Mouse (Mus musculus) embryo, embryonic 11 days (tissue): Measurements from ENCODE around the gene Gm21987.

Experiments
- DNase-seq: peaks from one replicate; pipeline ENCODE4 v3.0.0-alpha.2; 2015

Gm21987 gene

GRCm38 (mm10) chr16:38372876-38373275 is 26.0 kb downstream of the Gm21987 start:
- DNase-seq, result no peak

DNA sequence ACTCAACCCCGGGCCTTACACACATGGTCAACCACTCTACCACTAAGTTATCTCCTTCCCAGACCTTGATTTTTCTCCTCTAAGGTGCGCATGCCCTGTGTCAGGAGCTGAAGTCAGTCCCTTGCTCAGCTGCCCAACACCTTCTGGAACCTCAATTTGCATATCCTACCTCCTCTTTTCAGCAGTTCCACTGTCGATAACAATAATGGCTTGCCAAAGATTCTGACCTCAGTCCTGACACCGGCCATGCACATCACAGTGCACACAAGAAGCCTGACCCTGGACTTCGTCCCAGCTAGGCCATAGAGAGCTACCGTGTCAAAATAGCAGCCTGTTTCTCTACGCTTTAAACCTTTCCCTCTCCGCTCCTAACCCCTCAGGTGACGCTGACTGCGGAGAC is 26.6 kb downstream of the Gm21987 start:
- no peak for DNase-seq

GRCm38 (mm10) chr16:38373941-38374340 is 27.1 kb downstream of the Gm21987 start:
- no peak for DNase-seq

DNA sequence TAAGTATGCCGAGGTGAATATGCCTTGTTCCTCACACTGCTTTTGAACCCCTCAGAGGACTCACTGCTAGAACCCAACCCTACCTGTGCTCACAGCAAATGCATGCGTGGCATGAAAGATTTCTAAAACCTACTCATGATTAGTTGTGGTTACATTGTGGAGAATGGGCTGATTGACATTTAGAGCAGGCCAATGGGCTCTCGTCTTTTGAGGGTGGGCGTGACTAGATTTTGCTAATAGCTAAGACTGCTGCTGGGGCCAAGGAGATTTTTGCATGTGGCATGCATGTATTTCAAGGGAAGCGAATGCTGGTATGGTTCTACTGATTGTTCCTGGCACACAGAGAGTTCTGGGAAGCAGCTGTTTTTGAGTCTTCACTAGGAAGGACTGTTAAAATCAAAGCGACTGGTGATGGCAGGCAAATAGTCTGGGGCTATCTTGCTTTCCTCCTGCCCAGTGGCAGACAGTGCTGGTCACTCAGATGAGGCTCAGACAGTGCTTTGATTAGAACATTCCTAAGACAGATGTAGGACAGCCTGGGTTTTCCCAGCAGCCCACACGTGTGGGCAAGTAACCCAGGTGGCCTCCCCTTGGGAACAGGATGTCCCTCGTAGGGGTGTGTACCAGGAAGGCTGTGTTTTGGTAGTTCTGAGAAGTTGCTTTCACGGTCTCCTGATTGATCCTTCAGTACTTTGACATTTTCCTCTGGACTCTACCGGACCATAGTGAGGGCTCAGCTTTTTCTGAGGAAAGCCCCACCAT is 27.7 kb downstream of the Gm21987 start:
- DNase-seq, result no peak

DNA sequence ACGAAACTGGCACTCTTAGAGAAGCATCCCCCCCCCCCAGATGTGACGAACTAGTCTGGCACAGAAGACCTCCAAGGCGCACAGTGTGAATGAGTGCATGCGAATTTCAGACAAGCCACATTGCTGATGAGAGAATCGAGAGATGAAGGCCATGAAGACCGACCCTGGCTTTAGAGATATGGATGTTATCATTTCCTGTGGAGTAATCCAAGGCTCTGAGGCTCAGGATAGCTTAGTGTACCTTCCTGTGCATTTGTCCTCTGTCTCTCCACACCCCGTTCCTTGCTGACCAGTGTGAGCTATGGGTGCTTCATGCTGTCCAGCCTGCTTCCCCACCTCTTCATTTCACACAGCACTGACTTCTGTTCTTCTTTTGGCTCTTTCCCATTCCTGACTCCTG is 28.3 kb downstream of the Gm21987 start:
- DNase-seq, result no peak

- DNase-seq, result peak; percentile 68
Observed at GRCm38 (mm10) chr16:38376163-38376840, 29.5 kb downstream of the Gm21987 start.

DNA sequence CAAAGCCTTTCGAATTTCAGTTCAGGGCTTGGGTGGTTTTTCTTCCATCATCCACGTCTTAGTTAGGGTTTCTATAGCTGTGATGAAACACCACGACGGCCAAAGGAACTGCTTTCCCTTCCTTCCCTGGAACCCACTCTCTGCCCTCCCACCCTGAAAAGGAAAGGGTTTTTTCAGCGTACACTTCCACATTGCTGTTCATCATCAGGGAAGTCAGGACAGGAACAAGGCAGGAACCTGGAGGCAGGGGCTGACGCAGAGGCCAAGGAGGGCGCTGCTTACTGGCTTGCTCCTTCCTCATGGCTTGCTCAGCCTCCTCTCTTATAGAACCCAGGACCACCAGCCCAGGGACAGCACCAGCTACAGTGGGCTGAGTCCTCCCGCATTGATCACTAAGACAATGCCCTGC is 30.0 kb downstream of the Gm21987 start:
- no peak for DNase-seq

GRCm38 (mm10) chr16:38377546-38377945 is 30.7 kb downstream of the Gm21987 start:
- no peak for DNase-seq

DNA sequence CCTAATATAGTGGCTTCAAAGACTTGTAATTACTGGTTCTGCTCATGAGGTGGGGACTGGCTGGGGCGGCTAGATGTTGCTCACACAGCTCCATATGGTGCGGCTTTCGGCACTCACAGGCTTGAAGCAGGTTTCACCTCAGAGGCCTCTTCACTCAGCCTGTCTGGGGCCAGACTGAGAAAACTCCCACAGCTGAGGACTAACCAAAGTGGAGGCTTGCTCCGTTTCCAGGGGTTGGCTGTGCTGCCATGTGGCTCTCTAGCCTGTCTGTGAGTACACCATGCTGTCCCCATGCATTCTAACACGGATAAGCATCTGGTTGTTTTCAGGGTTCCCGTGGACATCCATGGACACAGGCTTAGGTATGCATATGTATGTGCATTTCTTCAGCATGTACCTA is 31.8 kb downstream of the Gm21987 start:
- no peak for DNase-seq

DNA sequence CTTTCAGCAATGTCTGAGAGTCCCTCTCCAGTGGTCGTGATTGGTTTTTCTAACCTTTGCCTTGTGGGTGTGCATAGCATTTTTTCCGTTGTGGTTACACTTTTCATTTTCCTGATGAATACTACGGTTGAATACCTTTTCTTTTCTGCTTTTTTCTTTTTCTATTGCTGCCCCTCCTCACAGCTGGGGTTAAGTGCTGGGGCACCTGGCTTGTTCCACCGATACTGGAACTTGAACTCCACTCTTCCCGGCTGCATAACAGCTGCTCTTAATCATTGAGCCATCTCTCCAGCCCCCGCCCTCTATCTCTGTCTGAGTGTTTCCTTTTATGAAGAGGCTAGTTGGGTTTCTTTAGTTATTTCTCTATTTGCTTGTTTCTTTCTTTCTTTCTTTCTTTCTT is 32.2 kb downstream of the Gm21987 start:
- DNase-seq, result no peak

GRCm38 (mm10) chr16:38379493-38379892 is 32.7 kb downstream of the Gm21987 start:
- DNase-seq, result no peak

DNA sequence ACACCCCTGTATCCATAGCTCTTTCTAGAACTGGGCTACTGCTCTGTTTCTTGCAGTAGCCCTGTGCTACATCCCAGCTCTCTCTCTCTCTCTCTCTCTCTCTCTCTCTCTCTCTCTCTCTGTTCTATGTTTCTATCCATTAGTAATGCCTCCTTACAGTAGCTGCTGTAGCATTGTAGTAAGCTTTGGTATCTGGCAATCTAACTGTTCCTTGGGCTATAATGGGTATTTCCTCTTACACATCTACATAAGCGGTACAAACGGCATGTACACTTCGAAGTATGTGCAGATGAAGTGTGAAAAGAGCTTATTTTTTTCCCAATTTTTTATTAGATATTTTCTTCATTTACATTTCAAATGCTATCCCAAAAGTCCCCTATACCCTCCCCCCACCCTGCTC is 33.1 kb downstream of the Gm21987 start:
- DNase-seq, result no peak

- DNase-seq, result no peak
Observed at GRCm38 (mm10) chr16:38383683-38384082, 36.8 kb downstream of the Gm21987 start.

DNA sequence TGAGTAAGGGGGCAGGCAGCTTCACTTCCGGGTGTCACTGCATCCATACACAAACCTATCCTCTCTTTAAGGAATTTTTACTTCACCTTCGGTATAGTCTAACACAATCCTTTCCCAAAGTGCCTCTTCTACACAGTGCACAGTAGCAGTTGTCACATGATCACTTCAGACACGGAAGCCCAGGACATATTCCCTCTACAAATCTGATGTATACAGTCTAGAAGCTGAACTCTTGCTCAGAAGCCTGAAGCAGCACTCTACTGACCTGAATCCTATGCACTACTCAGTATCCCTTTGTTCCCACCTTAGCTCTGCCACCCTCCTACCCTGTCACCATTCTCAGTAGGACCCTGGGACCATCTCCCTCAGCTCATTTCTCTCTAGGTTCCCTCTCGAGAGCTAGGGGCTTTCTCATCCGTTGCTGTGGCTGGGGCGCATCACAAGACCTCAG is 38.4 kb downstream of the Gm21987 start:
- no peak for DNase-seq

- DNase-seq, result no peak
Observed at GRCm38 (mm10) chr16:38385700-38386099, 38.9 kb downstream of the Gm21987 start.

GRCm38 (mm10) chr16:38387389-38387788 is 40.5 kb downstream of the Gm21987 start:
- DNase-seq, result no peak

- DNase-seq, result no peak
Observed at GRCm38 (mm10) chr16:38388757-38389156, 41.9 kb downstream of the Gm21987 start.

- no peak for DNase-seq
Observed at GRCm38 (mm10) chr16:38389284-38389893, 42.5 kb downstream of the Gm21987 start.

- no peak for DNase-seq
Observed at GRCm38 (mm10) chr16:38390322-38390721, 43.5 kb downstream of the Gm21987 start.

GRCm38 (mm10) chr16:38392126-38392894 is 45.5 kb downstream of the Gm21987 start:
- DNase-seq, result no peak

- no peak for DNase-seq
Observed at GRCm38 (mm10) chr16:38394191-38394618, 47.4 kb downstream of the Gm21987 start.

- DNase-seq, result no peak
Observed at GRCm38 (mm10) chr16:38395060-38395730, 48.4 kb downstream of the Gm21987 start.

GRCm38 (mm10) chr16:38396155-38396554 is 49.3 kb downstream of the Gm21987 start:
- no peak for DNase-seq
